Mouse (Mus musculus): ENCODE results near the gene Vax2.

DNA sequence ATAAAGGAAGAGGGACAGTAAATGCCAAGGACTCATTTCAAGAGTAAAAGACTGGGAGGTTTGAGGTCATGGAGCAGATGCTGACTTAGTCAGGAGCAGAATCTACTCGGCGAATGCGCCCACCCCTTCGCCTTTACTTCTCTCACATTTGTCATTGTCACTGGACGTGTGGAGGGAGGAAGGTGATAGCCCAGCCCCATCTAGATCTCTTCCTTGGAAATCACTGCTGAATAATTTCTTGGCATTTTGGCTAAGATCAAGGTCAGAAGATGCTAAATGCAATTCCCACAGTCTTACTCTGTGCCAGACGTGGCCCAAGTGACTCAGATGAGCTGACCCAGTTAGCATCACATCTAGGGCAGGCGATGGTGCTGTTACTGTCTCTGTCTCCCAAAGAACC is 67.2 kb downstream of the Vax2 start:
- no peak for TF ChIP-seq CTCF (IDR thresholded peaks at IDR 0.05; ENCODE audit: low read depth)
- no peak for TF ChIP-seq EP300 (optimal IDR thresholded peaks at IDR 0.05)
